Mouse (Mus musculus) ES-E14 (cell line): ENCODE measurements around the gene Slc25a20.
"Not testable (repeated sequence)": the region's sequence is repeated elsewhere in the genome, so short reads cannot be mapped to it uniquely, and the experiment has no call there.

ENCODE experiments used
- MAFK ChIP-seq: IDR thresholded peaks from 2 replicates; pipeline ENCODE4 v1.6.1; 2014; ENCODE audit warnings: mild to moderate bottlenecking, low read depth, low read length, inconsistent platforms; ENCODE audit not compliant: insufficient read depth
- ZC3H11A ChIP-seq: IDR thresholded peaks from 2 replicates; pipeline ENCODE4 v1.6.1; 2012; ENCODE audit warnings: low read depth, mild to moderate bottlenecking, inconsistent platforms, low read length, borderline replicate concordance
- ZNF384 ChIP-seq: IDR thresholded peaks from 2 replicates; pipeline ENCODE4 v1.6.1; 2012; ENCODE audit warnings: low read depth, low read length, inconsistent platforms

GRCm38 (mm10) chr9:108655865-108656264, 6.0 kb upstream of the Slc25a20 start:
- TF ChIP-seq ZNF384, MAFK, ZC3H11A: not testable (repeated sequence)
